Mouse (Mus musculus): ENCODE data around the gene Dctpp1. TPM values are rescaled to one million over a fixed set of nuclear protein-coding genes. Genes with fewer than 3 reads are reported as not detected.

The Dctpp1 gene
- polyA plus RNA-seq, 2 experiments from 2014 or later = 39.7 to 50.1 TPM

DNA sequence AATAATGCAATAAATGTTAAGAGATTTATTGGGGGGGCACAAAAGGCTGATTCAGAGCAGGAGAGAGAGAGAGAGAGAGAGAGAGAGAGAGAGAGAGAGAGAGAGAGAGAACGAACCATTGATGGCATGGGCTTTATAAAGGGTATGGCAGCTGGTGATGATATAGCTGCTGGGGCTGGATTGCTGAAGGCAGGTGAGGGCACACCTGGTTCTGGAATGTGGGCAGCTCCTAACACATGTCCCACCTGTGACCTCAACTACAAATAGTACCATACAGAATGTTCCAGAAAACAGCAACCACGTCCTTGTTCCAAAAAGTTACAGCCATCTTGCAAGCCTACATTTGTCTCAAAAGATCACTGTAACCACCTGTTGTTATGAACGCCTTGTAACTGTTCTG, 29.1 kb downstream of the Dctpp1 start:
- no peak for ATAC-seq

DNA sequence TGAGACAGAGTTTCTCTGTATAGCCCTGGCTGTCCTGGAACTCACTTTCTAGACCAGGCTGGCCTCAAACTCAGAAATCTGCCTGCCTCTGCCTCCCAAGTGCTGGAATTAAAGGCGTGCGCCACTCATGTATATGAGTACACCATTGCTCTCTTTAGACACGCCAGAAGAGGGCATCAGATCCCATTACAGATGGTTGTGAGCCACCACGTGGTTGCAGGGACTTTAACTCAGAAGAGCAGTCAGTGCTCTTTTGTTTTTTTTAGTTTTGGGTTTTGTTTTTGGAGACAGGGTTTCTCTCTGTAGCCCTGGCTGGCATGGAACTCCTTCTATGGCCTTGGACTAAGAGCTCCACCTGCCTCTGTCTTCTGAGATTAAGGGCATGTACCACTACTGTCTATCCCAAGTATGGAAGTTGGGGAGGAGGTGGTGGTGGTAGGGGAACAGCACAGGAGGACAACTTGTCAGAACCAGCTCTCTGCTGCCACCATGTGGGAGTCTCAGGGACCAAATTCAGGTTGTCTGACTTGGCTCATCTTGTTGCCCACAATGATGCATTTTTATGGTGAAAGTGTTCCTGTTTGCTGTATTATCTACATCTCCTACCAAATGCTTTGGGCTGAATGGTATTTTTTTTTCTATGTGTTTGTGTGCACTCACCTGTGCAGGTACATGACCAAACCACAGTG, 31.8 kb downstream of the Dctpp1 start:
- peak; percentile 56 for ATAC-seq

- ATAC-seq = no peak
Measured at GRCm38 (mm10) chr7:127225147-127225995, 35.1 kb downstream of the Dctpp1 start.

GRCm38 (mm10) chr7:127224616-127225015, 35.9 kb downstream of the Dctpp1 start:
- ATAC-seq = no peak

GRCm38 (mm10) chr7:127223515-127224478, 36.7 kb downstream of the Dctpp1 start:
- ATAC-seq = no peak

DNA sequence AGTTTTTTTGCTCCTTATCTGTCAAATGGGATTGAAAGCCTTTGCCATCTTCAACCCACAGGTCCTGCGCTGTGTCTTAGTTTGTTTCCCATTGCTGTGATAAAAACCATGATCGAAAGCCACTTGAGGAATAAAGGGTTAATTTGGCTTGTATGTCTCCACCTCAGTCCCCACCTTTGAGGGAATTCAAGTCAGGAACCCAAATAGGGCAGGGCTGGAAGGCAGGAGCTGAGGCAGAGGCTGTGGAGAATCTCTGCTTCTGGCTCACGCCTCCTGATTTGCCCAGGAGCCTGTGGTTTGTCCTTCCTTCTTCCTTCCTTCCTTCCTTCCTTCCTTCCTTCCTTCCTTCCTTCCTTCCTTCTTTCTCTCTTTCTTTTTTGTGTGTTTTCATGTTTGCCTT, 37.4 kb downstream of the Dctpp1 start:
- ATAC-seq = no peak

GRCm38 (mm10) chr7:127220440-127220839, 40.1 kb downstream of the Dctpp1 start:
- ATAC-seq = peak; percentile 85

DNA sequence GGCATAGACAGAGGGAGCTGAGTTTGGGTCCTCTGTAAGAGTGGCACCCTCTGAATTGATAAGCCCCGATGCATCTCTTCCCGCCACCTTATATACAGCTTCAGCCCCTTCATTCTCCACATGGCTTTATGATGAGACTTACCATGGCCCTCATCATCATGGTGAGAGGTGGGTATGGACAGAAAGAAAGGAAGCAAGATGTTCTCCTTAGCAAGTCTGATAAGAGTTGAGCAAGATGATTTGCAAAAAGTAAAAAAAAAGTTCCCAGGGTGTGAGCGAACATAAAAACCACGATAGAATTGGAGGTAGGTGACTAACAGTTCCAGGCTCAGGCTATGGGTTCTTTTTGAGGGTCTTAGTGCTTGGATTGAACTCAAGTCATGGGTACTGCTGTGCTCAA, 41.8 kb downstream of the Dctpp1 start:
- ATAC-seq = no peak

DNA sequence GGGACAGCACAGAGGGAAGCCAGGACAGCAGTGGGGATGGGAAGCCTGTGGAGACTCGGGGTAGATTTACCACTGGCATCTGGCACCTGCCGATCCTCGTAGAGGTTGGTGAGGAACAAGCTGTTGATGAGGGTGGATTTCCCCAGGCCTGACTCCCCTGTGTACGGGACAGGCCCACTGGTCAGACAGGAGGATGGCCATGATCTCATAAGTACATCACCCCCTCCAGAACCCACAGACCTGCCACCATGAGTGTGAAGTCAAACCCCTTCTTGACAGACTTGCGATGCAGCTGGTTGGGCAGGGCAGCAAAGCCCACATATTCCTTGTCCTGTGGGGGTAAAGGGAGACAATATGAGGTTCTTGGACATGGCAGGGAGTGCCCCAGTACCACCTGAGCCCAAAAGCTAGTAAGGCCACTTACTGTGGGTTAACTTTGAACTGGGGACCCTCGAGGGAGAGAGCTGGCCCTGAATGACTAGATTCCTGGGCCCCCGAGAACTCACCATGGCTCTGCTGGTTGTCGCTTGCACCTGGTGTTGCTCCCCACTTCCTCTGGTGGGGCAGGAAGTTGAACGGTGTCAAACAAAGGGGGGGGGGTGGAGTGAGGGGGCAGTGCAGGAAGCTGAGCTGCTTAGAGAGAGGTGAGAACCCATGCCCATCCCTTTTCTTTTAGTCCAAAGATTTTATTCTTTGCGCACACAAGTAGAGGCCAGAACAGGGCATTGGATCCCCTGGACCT, 42.4 kb downstream of the Dctpp1 start:
- ATAC-seq = peak; percentile 81

DNA sequence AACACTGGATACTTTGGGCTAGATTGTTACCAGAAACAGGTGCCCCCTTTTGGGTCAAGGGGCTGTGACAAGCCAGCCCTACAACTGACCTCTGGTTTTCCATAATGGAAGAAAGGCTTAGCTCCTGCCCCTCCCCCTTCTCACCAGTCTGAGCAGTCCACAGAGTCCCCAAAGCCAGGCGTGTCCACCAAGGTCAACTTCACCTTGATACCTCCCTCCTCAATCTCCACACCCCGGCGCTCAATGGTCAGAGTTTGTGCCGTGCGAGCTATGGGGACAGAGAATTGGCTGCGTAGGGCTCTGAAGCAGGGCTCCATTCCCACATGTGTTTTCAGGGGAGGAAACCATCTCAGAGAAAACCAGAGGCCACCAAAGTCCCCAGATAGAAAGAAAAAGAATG, 43.0 kb downstream of the Dctpp1 start:
- ATAC-seq = no peak

DNA sequence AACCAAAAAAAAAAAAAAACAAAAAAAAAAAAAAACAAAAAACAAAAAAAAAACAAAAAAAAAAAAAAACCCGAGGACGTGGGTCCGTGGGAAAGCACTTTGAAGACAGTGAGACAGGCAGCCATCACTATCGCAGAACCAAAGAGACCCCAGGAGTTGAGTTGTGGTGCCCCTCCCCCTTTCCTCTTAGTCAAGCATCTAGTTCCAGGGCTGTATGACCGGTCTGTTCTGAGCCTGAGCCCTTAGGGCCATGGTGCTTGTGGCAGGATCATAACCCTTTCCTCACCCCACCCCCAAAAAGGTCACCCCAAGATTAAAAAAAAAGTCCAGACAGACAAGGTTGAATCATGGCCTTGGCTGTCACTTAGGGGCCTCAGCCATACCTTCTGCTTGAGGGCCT, 44.2 kb downstream of the Dctpp1 start:
- no peak for ATAC-seq

GRCm38 (mm10) chr7:127214981-127215871, 45.3 kb downstream of the Dctpp1 start:
- peak; percentile 57 for ATAC-seq

DNA sequence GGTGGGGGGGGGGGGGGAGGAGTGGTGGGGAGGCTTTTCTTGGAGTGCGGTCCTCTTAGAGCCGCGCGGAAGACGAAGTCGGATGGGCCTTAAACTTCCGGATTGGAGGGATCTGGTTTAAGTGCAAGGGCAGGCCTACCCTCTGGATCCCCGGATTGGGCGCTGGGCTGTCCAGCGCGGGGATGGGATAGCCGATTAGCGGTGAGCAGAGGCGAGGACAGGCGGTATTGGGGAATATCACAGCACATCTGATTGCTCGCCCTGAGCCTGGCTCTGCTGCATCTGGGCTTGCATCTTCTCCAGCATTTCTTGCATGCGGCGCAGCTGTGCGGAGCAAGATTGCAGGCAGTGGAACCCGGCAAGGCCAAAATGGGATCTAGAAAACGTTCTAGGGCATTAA, 46.0 kb downstream of the Dctpp1 start:
- no peak for ATAC-seq

DNA sequence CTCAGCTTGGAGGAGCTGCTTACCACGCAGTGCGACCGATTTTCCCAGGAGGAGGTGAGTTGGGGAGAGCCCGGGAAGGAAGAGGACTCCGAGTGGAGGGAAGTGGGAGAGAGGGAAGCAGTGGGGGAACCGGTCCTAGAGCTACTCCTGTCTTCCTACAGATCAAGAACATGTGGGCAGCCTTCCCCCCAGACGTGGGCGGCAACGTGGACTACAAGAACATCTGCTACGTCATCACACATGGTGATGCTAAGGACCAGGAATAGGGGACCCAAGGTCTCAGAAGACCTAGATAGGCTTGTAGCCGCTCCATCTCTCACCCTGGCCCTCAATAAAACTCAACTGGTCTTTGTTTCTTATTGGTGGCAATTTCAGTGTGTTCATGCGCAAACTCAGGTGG, 46.6 kb downstream of the Dctpp1 start:
- ATAC-seq = no peak

- ATAC-seq = no peak
Measured at GRCm38 (mm10) chr7:127213485-127213884, 47.0 kb downstream of the Dctpp1 start.

DNA sequence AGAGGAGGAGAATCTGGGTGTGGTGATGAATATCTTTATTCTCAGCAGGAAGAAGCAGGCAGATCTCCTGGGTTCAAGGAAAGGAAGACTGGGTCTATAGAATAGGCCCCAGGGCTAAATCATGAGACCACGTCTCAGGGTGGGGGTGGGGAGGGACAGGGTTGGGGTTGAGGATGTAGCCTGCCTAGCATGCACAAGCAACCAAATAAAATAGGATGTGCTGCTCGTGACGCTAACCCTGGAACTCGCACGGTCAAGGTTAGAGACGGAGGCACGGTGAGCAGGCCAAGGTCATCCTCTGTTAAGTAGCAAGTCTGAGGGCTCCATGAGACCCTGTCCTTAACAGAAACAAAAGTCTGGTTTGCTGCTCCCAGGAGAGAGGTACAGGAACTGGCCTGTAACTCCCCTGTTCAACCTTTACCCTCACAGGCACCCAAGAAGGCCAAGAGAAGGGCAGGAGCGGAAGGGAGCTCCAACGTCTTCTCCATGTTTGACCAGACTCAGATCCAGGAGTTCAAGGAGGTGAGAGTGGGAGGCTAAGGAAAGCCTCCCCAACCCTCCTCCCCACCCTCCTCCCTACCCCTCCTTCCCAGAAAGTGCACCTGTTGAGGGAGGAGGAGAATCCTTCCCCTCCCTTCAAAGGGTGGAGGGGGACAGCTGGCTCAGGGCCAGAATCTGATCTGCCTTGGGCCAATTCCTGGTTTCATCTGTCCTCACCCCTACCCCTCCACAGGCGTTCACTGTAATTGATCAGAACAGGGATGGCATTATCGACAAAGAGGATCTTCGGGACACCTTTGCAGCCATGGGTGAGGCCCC, 47.9 kb downstream of the Dctpp1 start:
- ATAC-seq = no peak

DNA sequence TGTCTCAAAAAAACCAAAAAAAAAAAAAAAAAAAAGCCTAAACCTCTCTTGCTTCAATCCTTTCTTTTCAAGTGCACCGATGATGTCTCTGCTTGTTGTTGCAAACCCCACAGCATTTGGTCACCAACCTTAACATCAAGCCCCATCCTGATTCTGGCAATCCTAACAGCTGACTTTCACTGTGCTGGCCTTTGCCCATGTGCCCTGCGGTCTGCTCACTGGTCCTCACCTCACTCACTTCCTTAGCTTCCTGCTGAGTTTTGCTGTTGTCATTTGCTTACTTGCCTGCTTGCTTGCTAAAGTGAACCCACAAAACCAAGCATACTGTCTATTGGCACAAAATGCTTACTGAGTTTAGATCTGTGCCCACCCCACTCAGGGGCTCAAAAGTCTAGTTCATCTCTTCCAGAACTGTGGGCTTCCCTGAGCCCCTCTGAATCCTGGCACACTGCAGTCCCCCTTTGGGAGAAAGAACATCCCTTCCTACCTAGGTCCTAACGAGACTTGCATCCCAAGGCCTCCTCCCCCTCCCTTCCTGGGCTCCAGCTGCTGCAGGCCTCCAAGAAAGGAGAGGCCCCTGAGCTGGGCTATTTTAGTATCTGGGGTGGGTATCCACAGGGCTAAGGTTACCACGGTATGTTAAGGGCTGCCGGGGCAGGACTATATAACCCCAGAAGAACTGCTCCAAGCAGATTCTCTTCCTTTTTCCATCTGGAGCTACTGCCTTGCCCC, 49.3 kb downstream of the Dctpp1 start:
- ATAC-seq = no peak

DNA sequence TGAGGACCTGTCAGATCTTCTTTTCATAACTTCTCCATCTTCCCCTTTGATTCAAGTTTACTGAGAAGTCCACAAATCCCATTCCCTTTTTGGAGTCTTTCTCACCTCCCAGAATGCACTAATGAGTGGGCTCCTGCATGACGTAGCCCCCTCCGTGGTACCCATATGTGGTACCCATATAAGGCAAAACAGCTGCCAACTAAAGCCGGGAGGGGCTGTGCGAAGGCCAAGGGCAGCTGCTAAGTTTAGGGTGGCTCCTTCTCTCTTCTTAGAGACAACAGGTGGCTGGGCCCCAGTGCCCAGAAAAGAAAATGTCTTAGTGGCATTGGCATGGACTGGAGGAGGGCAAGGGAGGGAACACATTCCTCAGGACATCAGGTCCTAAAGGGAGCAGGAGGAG, 50.2 kb downstream of the Dctpp1 start:
- ATAC-seq = no peak

DNA sequence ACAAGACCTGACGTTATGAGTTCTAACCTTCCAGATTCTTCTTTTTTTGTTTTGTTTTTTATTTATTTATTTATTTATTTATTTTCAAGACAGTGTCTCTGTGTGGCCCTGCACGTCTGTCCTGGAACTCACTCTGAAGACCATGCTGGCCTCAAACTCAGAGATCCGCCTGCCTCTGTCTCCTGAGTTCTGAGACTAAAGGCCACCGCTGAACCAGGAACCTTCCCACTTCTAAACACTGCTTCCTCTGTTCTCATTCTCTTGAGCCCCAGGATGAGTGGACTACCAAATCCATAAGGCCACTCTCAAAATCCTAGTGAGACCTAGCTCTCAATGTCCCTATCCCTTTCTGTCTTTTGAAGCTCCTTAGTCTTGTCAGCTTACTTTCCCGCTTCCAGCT, 50.7 kb downstream of the Dctpp1 start:
- no peak for ATAC-seq
